Mouse (Mus musculus) ES-E14 (cell line): ENCODE data around the gene Vpreb2.
"Not testable (repeated sequence)": the region's sequence is repeated elsewhere in the genome, so short reads cannot be mapped to it uniquely, and the experiment has no call there.

Experiments
- CHD2 ChIP-seq: IDR thresholded peaks from 2 replicates; pipeline ENCODE4 v1.6.1; 2014; ENCODE audit warnings: mild to moderate bottlenecking, low read depth, low read length, inconsistent platforms
- HCFC1 ChIP-seq: IDR thresholded peaks from 2 replicates; pipeline ENCODE4 v1.6.1; 2012; ENCODE audit warnings: low read length, inconsistent platforms, borderline replicate concordance; ENCODE audit not compliant: insufficient read depth
- MAFK ChIP-seq: IDR thresholded peaks from 2 replicates; pipeline ENCODE4 v1.6.1; 2014; ENCODE audit warnings: mild to moderate bottlenecking, low read depth, low read length, inconsistent platforms; ENCODE audit not compliant: insufficient read depth
- ZC3H11A ChIP-seq: IDR thresholded peaks from 2 replicates; pipeline ENCODE4 v1.6.1; 2012; ENCODE audit warnings: low read depth, mild to moderate bottlenecking, inconsistent platforms, low read length, borderline replicate concordance

DNA sequence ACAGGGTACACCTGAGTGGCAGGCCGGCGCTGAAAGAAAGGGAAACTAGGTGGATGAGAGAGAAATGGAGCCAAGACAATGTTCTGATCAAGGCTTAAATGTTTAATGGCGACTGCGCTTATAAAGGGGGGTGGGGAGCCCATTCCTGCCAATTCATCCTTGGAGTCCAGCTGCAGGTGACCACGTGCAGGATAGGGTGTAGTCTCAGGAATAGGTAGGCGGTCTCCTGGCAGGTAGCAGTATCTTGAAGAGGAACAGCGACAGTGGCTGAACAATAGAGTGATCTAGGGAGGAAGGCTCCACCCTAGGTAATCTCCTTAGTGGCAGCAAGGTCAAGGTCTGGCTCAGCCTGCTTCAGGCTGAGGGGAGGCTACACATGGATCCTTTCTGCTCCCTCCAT, 2.4 kb upstream of the Vpreb2 start:
- TF ChIP-seq CHD2, ZC3H11A, HCFC1, MAFK: not testable (repeated sequence)
